Comparison of ENCODE assay signal across 13 mouse cellular contexts in genomic region chr1:35694775-35695591, GRCm38 (mm10).
DNase-seq lines count a peak whose midpoint lies in the region; ATAC-seq and TF ChIP-seq lines count a peak whose summit lies in the region.
"Had no signal": no experiment of that assay in that cellular context is flagged by ENCODE, and none has a peak within 500 bp of the region (broad histone marks: within the 10 kb centered on the region; RNA-seq: fewer than 3 reads in every experiment).

No protein-coding gene starts in this region.

- H3K4me2 ChIP-seq in forebrain, postnatal 0 days (ENCODE audit: low read depth) = peak overlapping the region; percentile 27; the same call in 1 of the 2 replicates
- H3K4me2 ChIP-seq in midbrain, embryonic 13.5 days (replicated peaks) = peak overlapping the region; percentile 22

- 7% methylated on average over 15 of the region's 15 CpGs for WGBS in forebrain, postnatal 0 days
- WGBS in midbrain, embryonic 13.5 days = 8% methylated on average over 15 of the region's 15 CpGs

- peak; percentile 4 to 28 for DNase-seq in thymus, postnatal 36 days
- DNase-seq in thymus, adult 18-20 months = no peak
- peak; percentile 43 for DNase-seq in forebrain, postnatal 0 days
- peak; percentile 55 for DNase-seq in thymus, postnatal 4 days
- no peak for DNase-seq in left cerebral cortex, adult 18-20 months (ENCODE audit: low spot score in 2 of 2)
- no peak for DNase-seq in urinary bladder, postnatal 14 days (ENCODE audit: low spot score)
- DNase-seq: adrenal gland, postnatal 25 days; cerebellum, adult 2 months; gastrocnemius, postnatal 25 days; liver had no signal

- no peaks in the 10 kb centered on the region for H3K9me3 ChIP-seq in forebrain, postnatal 0 days (ENCODE audit: low read length)
- no peaks in the 10 kb centered on the region; the same call in 1 of the 2 replicates for H3K9me3 ChIP-seq in midbrain, embryonic 13.5 days

- H3K36me3 ChIP-seq in forebrain, postnatal 0 days (ENCODE audit: insufficient read depth) = no peaks in the 10 kb centered on the region
- H3K36me3 ChIP-seq in midbrain, embryonic 13.5 days = no peaks in the 10 kb centered on the region

- H3K4me3 ChIP-seq in forebrain, postnatal 0 days (ENCODE audit: low read depth, low read length) = no peak overlapping the region
- H3K4me3 ChIP-seq in midbrain, embryonic 13.5 days (replicated peaks) = no peak overlapping the region

- no peaks in the 10 kb centered on the region for H3K27me3 ChIP-seq in forebrain, postnatal 0 days (ENCODE audit: insufficient read depth, low read length)
- no peaks in the 10 kb centered on the region for H3K27me3 ChIP-seq in midbrain, embryonic 13.5 days

- H3K9ac ChIP-seq in forebrain, postnatal 0 days = no peak overlapping the region
- no peak overlapping the region for H3K9ac ChIP-seq in midbrain, embryonic 13.5 days (replicated peaks)

- no peaks in the 10 kb centered on the region for H3K4me1 ChIP-seq in forebrain, postnatal 0 days (ENCODE audit: insufficient read depth)
- peaks cover 30% of the 10 kb centered on the region for H3K4me1 ChIP-seq in midbrain, embryonic 13.5 days (replicated peaks)

- ATAC-seq in forebrain, postnatal 0 days = no peak
- ATAC-seq in midbrain, embryonic 13.5 days = peak; percentile 84
- ATAC-seq in cerebellum, adult (ENCODE audit: insufficient number of reproducible peaks, low FRiP score, low TSS enrichment) = no peak

- H3K27ac ChIP-seq in forebrain, postnatal 0 days (ENCODE audit: low read depth, low read length) = no peak overlapping the region
- H3K27ac ChIP-seq in midbrain, embryonic 13.5 days = peak overlapping the region; percentile 75
- H3K27ac ChIP-seq: macrophage had no signal

- no peak for TF ChIP-seq CTCF in forebrain, postnatal 0 days (IDR thresholded peaks at IDR 0.05; ENCODE audit: low read depth)

Comparison
In these comparisons a context has a peak if more than half of its experiments do, and no peak if none do; other contexts are left out.
1. DNase-seq: peak in thymus, postnatal 36 days (2 of 2), forebrain, postnatal 0 days (single experiment) and thymus, postnatal 4 days (single experiment); none in thymus, adult 18-20 months (0 of 2), left cerebral cortex, adult 18-20 months (0 of 2) and urinary bladder, postnatal 14 days (single experiment).